Comparison of ENCODE assay signal across 15 mouse cellular contexts in genomic region chr16:30883490-30884188, GRCm38 (mm10).
DNase-seq lines count a peak whose midpoint lies in the region; ATAC-seq and TF ChIP-seq lines count a peak whose summit lies in the region.
"Had no signal": no experiment of that assay in that cellular context is flagged by ENCODE, and none has a peak within 500 bp of the region (broad histone marks: within the 10 kb centered on the region; RNA-seq: fewer than 3 reads in every experiment).

No protein-coding gene starts in this region.

- no peaks in the 10 kb centered on the region for H3K9me3 ChIP-seq in liver, embryonic 11.5 days (ENCODE audit: control insufficient read depth, low read length)
- H3K9me3 ChIP-seq in hindbrain, embryonic 16.5 days (ENCODE audit: control insufficient read depth, low read length), result no peaks in the 10 kb centered on the region
- H3K9me3 ChIP-seq in midbrain, postnatal 0 days (ENCODE audit: low read length), result no peaks in the 10 kb centered on the region
- H3K9me3 ChIP-seq in kidney, embryonic 16.5 days (ENCODE audit: low read length), result no peaks in the 10 kb centered on the region
- H3K9me3 ChIP-seq: limb, embryonic 15.5 days had no signal

- no peak overlapping the region for H3K27ac ChIP-seq in liver, adult 2 months (replicated peaks; ENCODE audit: insufficient read depth, low read depth, low read length)
- H3K27ac ChIP-seq in liver, embryonic 11.5 days (ENCODE audit: low read depth, low read length), result no peak overlapping the region
- H3K27ac ChIP-seq in hindbrain, embryonic 16.5 days (ENCODE audit: low read depth, low read length), result no peak overlapping the region
- H3K27ac ChIP-seq in midbrain, postnatal 0 days (ENCODE audit: low read depth, low read length), result no peak overlapping the region
- no peak overlapping the region for H3K27ac ChIP-seq in kidney, embryonic 16.5 days (ENCODE audit: low read length)
- H3K27ac ChIP-seq: left cerebral cortex, adult 2 months; limb, embryonic 15.5 days had no signal

- no peaks in the 10 kb centered on the region for H3K4me1 ChIP-seq in liver, adult 2 months (ENCODE audit: control insufficient read depth, insufficient read depth, low read length)
- no peaks in the 10 kb centered on the region for H3K4me1 ChIP-seq in liver, embryonic 11.5 days (replicated peaks; ENCODE audit: control insufficient read depth, insufficient read depth, low read length)
- H3K4me1 ChIP-seq in hindbrain, embryonic 16.5 days (ENCODE audit: control insufficient read depth, insufficient read depth, low read depth, low read length), result peaks cover 3% of the 10 kb centered on the region; the same call in 1 of the 2 replicates
- no peaks in the 10 kb centered on the region for H3K4me1 ChIP-seq in midbrain, postnatal 0 days (ENCODE audit: insufficient read depth, low read length)
- H3K4me1 ChIP-seq in kidney, embryonic 16.5 days (ENCODE audit: insufficient read depth, low read length), result no peaks in the 10 kb centered on the region
- H3K4me1 ChIP-seq: limb, embryonic 15.5 days had no signal

- ATAC-seq in liver, embryonic 11.5 days (replicated peaks; ENCODE audit: low FRiP score), result no peak
- peak; percentile 41; the same call in 1 of the 2 replicates for ATAC-seq in hindbrain, embryonic 16.5 days
- no peak for ATAC-seq in midbrain, postnatal 0 days (ENCODE audit: low FRiP score)
- no peak for ATAC-seq in kidney, embryonic 16.5 days (ENCODE audit: low FRiP score, low TSS enrichment)

- no peak overlapping the region for H3K4me2 ChIP-seq in liver, embryonic 11.5 days
- no peak overlapping the region for H3K4me2 ChIP-seq in hindbrain, embryonic 16.5 days (ENCODE audit: low read length)
- no peak overlapping the region for H3K4me2 ChIP-seq in midbrain, postnatal 0 days (ENCODE audit: low read depth, low read length, poor library complexity, severe bottlenecking)
- no peak overlapping the region for H3K4me2 ChIP-seq in kidney, embryonic 16.5 days (replicated peaks; ENCODE audit: low read depth, low read length)
- H3K4me2 ChIP-seq: limb, embryonic 15.5 days had no signal

- 52% methylated on average over 13 of the region's 13 CpGs for WGBS in liver, adult 2 months
- 71% methylated on average over 13 of the region's 13 CpGs for WGBS in liver, embryonic 11.5 days
- 54% methylated on average over 13 of the region's 13 CpGs for WGBS in hindbrain, embryonic 16.5 days
- 36% methylated on average over 13 of the region's 13 CpGs for WGBS in midbrain, postnatal 0 days
- 75% methylated on average over 13 of the region's 13 CpGs for WGBS in kidney, embryonic 16.5 days

- TF ChIP-seq POLR2A in liver, adult 2 months (IDR thresholded peaks at IDR 0.05; ENCODE audit: extremely low read depth, insufficient read depth, low read length), result no peak

- no peaks in the 10 kb centered on the region for H3K36me3 ChIP-seq in liver, adult 2 months (ENCODE audit: control insufficient read depth, insufficient read depth, low read length)
- no peaks in the 10 kb centered on the region for H3K36me3 ChIP-seq in liver, embryonic 11.5 days (ENCODE audit: control insufficient read depth, insufficient read depth, low read length)
- H3K36me3 ChIP-seq in hindbrain, embryonic 16.5 days (ENCODE audit: control insufficient read depth, insufficient read depth, low read length), result no peaks in the 10 kb centered on the region
- H3K36me3 ChIP-seq in midbrain, postnatal 0 days (ENCODE audit: insufficient read depth, low read length), result no peaks in the 10 kb centered on the region
- no peaks in the 10 kb centered on the region for H3K36me3 ChIP-seq in kidney, embryonic 16.5 days (ENCODE audit: insufficient read depth, low read length)
- H3K36me3 ChIP-seq: limb, embryonic 15.5 days had no signal

- no peak for TF ChIP-seq CTCF in liver, adult 2 months (IDR thresholded peaks at IDR 0.05; ENCODE audit: low read depth, low read length)
- TF ChIP-seq CTCF in midbrain, postnatal 0 days (IDR thresholded peaks at IDR 0.05), result no peak

- H3K79me2 ChIP-seq in liver, adult 2 months (ENCODE audit: control insufficient read depth, insufficient read depth, low read length), result no peaks in the 10 kb centered on the region

- no peak overlapping the region for H3K4me3 ChIP-seq in liver, adult 2 months (ENCODE audit: insufficient read depth, low read depth, low read length)
- no peak overlapping the region for H3K4me3 ChIP-seq in liver, embryonic 11.5 days (ENCODE audit: low read depth, low read length)
- no peak overlapping the region for H3K4me3 ChIP-seq in hindbrain, embryonic 16.5 days (ENCODE audit: low read length)
- no peak overlapping the region for H3K4me3 ChIP-seq in midbrain, postnatal 0 days (ENCODE audit: low read depth, low read length)
- no peak overlapping the region for H3K4me3 ChIP-seq in kidney, embryonic 16.5 days (ENCODE audit: low read length)
- H3K4me3 ChIP-seq: left cerebral cortex, adult 2 months; limb, embryonic 15.5 days had no signal

- no peak overlapping the region for H3K9ac ChIP-seq in liver, adult 2 months (ENCODE audit: low read depth, low read length)
- H3K9ac ChIP-seq in liver, embryonic 11.5 days (ENCODE audit: low read depth, low read length), result no peak overlapping the region
- H3K9ac ChIP-seq in hindbrain, embryonic 16.5 days (ENCODE audit: low read depth, low read length), result no peak overlapping the region
- no peak overlapping the region for H3K9ac ChIP-seq in midbrain, postnatal 0 days (replicated peaks; ENCODE audit: low read length, poor library complexity, severe bottlenecking)
- no peak overlapping the region for H3K9ac ChIP-seq in kidney, embryonic 16.5 days (replicated peaks; ENCODE audit: low read length)
- H3K9ac ChIP-seq: limb, embryonic 15.5 days had no signal

- DNase-seq in cerebellum, postnatal 14 days, result peak; percentile 34 to 47
- no peak for DNase-seq in cerebellum, adult 8-10 months
- DNase-seq in liver, adult 2 months (ENCODE audit: extremely low read depth, low read depth, low spot score), result peak; percentile 72
- DNase-seq in liver, embryonic 11.5 days (ENCODE audit: low spot score), result no peak
- DNase-seq in midbrain, postnatal 0 days (ENCODE audit: low spot score), result peak; percentile 43
- no peak for DNase-seq in spleen, adult 12 weeks (ENCODE audit: low spot score)
- DNase-seq: cerebellum, adult 2 months; heart, postnatal 14 days; kidney, adult 18-20 months; spleen, adult 18-20 months; thymus, postnatal 4 days had no signal

- H3K27me3 ChIP-seq in liver, adult 2 months (ENCODE audit: control insufficient read depth, insufficient read depth, low read length), result no peaks in the 10 kb centered on the region
- H3K27me3 ChIP-seq in liver, embryonic 11.5 days (replicated peaks; ENCODE audit: control insufficient read depth, insufficient read depth, low read length), result no peaks in the 10 kb centered on the region
- no peaks in the 10 kb centered on the region for H3K27me3 ChIP-seq in hindbrain, embryonic 16.5 days (replicated peaks; ENCODE audit: control insufficient read depth, insufficient read depth, low read length)
- no peaks in the 10 kb centered on the region for H3K27me3 ChIP-seq in midbrain, postnatal 0 days (ENCODE audit: insufficient read depth, low read length)
- no peaks in the 10 kb centered on the region; the same call in 1 of the 2 replicates for H3K27me3 ChIP-seq in kidney, embryonic 16.5 days (ENCODE audit: insufficient read depth, low read length)

Comparison
In these comparisons a context has a peak if more than half of its experiments do, and no peak if none do; other contexts are left out.
1. DNase-seq: peak in cerebellum, postnatal 14 days (2 of 2), liver, adult 2 months (single experiment) and midbrain, postnatal 0 days (single experiment); none in cerebellum, adult 8-10 months (single experiment), liver, embryonic 11.5 days (single experiment) and spleen, adult 12 weeks (single experiment).